In genomic region chr11:66400036-66400435, GRCm38 (mm10) we compare ENCODE assay signal across 23 mouse cellular contexts.
DNase-seq lines count a peak whose midpoint lies in the region; ATAC-seq lines count a peak whose summit lies in the region.
"Had no signal": no experiment of that assay in that cellular context is flagged by ENCODE, and none has a peak within 500 bp of the region (broad histone marks: within the 10 kb centered on the region; RNA-seq: fewer than 3 reads in every experiment).

No protein-coding gene starts in this region.

- H3K36me3 ChIP-seq in midbrain, embryonic 12.5 days, result no peaks in the 10 kb centered on the region
- H3K36me3 ChIP-seq in midbrain, embryonic 10.5 days, result no peaks in the 10 kb centered on the region
- H3K36me3 ChIP-seq: embryonic facial prominence, embryonic 12.5 days; heart, embryonic 10.5 days; limb, embryonic 12.5 days; neural tube, embryonic 13.5 days had no signal

- WGBS in midbrain, embryonic 12.5 days, result 56% methylated on average over 7 of the region's 7 CpGs
- WGBS in midbrain, embryonic 10.5 days, result 69% methylated on average over 7 of the region's 7 CpGs

- H3K4me2 ChIP-seq in midbrain, embryonic 12.5 days (replicated peaks), result no peak overlapping the region
- H3K4me2 ChIP-seq: embryonic facial prominence, embryonic 12.5 days; limb, embryonic 12.5 days; liver, embryonic 11.5 days; neural tube, embryonic 13.5 days had no signal

- 0 out of 2 replicates have a peak overlapping the region, but pooled peaks have one; percentile 10 for H3K27ac ChIP-seq in midbrain, embryonic 12.5 days (replicated peaks)
- no peak overlapping the region for H3K27ac ChIP-seq in midbrain, embryonic 10.5 days (replicated peaks)
- H3K27ac ChIP-seq: embryonic facial prominence, embryonic 12.5 days; heart, embryonic 10.5 days; limb, embryonic 12.5 days; neural tube, embryonic 13.5 days had no signal

- H3K27me3 ChIP-seq in midbrain, embryonic 12.5 days, result no peaks in the 10 kb centered on the region
- no peaks in the 10 kb centered on the region for H3K27me3 ChIP-seq in midbrain, embryonic 10.5 days (ENCODE audit: low read depth, poor library complexity, severe bottlenecking)
- H3K27me3 ChIP-seq: embryonic facial prominence, embryonic 12.5 days; limb, embryonic 12.5 days; neural tube, embryonic 13.5 days had no signal

- H3K9ac ChIP-seq in midbrain, embryonic 12.5 days (replicated peaks), result no peak overlapping the region
- H3K9ac ChIP-seq: embryonic facial prominence, embryonic 12.5 days; limb, embryonic 12.5 days; liver, postnatal 0 days; neural tube, embryonic 13.5 days had no signal

- H3K4me3 ChIP-seq in midbrain, embryonic 12.5 days, result no peak overlapping the region
- H3K4me3 ChIP-seq in midbrain, embryonic 10.5 days, result no peak overlapping the region
- H3K4me3 ChIP-seq: embryonic facial prominence, embryonic 12.5 days; heart, embryonic 10.5 days; limb, embryonic 12.5 days; neural tube, embryonic 13.5 days had no signal

- H3K4me1 ChIP-seq in midbrain, embryonic 12.5 days, result peaks cover 4% of the 10 kb centered on the region; the same call in 1 of the 2 replicates
- peaks cover 5% of the 10 kb centered on the region; the same call in 1 of the 2 replicates for H3K4me1 ChIP-seq in midbrain, embryonic 10.5 days
- H3K4me1 ChIP-seq: embryonic facial prominence, embryonic 12.5 days; heart, embryonic 10.5 days; limb, embryonic 12.5 days had no signal

- ATAC-seq in midbrain, embryonic 12.5 days (ENCODE audit: low FRiP score, low read depth), result 0 out of 2 replicates have a peak, but pooled peaks have one; percentile 34
- ATAC-seq: activated CD4-positive, CD25-positive, alpha-beta regulatory T cell, adult 4 months; liver, postnatal 0 days had no signal

- H3K9me3 ChIP-seq in midbrain, embryonic 12.5 days, result no peaks in the 10 kb centered on the region
- no peaks in the 10 kb centered on the region for H3K9me3 ChIP-seq in midbrain, embryonic 10.5 days (replicated peaks)
- H3K9me3 ChIP-seq: embryonic facial prominence, embryonic 12.5 days; heart, embryonic 10.5 days; limb, embryonic 12.5 days; neural tube, embryonic 13.5 days had no signal

- DNase-seq in embryo, embryonic 10 days (ENCODE audit: low spot score), result peak; percentile 8
- no peak for DNase-seq in embryo, embryonic 9.5 days (ENCODE audit: extremely low spot score)
- DNase-seq in gastrocnemius, postnatal 25 days, result peak; percentile 7
- no peak for DNase-seq in gastrocnemius, adult 18-20 months (ENCODE audit: low spot score)
- DNase-seq in midbrain, embryonic 10.5 days (ENCODE audit: low spot score), result no peak
- peak; percentile 52 for DNase-seq in retina, postnatal 1 day
- DNase-seq in right cerebral cortex, adult 18-20 months, result no peak
- DNase-seq: adrenal gland, adult 8-10 months; cerebellum, adult 2 months; cerebellum, postnatal 25 days; heart, postnatal 4 days; kidney, adult 8-10 months; kidney, postnatal 25 days; liver, postnatal 0 days; lung, postnatal 10 days; midbrain, embryonic 14.5 days had no signal

Comparison
In these comparisons a context has a peak if more than half of its experiments do, and no peak if none do; other contexts are left out.
1. DNase-seq: peak in embryo, embryonic 10 days (single experiment), gastrocnemius, postnatal 25 days (single experiment) and retina, postnatal 1 day (single experiment); none in embryo, embryonic 9.5 days (single experiment), gastrocnemius, adult 18-20 months (single experiment), midbrain, embryonic 10.5 days (single experiment) and right cerebral cortex, adult 18-20 months (single experiment).